Mouse (Mus musculus): ENCODE measurements around the gene Fhit. TPM values are rescaled to one million over a fixed set of nuclear protein-coding genes. Genes with fewer than 3 reads are reported as not detected.
"Not testable (repeated sequence)": the region's sequence is repeated elsewhere in the genome, so short reads cannot be mapped to it uniquely, and the experiment has no call there.

Fhit gene
- polyA plus RNA-seq, 1 experiment from 2014 or later, result 7.6 TPM

GRCm38 (mm10) chr14:10778721-10779120 lies 383.1 kb downstream of the Fhit start:
- ATAC-seq, result no peak
- Histone ChIP-seq H3K9ac (replicated peaks; ENCODE audit: low read depth, low read length) (no peak overlapping the region), H3K9me3 (ENCODE audit: control insufficient read depth, low read length) (no peaks in the 10 kb centered on the region), H3K36me3 (ENCODE audit: control insufficient read depth, insufficient read depth) (no peaks in the 10 kb centered on the region), H3K4me2 (ENCODE audit: low read length) (no peak overlapping the region), H3K4me3 (replicated peaks; ENCODE audit: low read length) (no peak overlapping the region), H3K4me1 (replicated peaks; ENCODE audit: control insufficient read depth, insufficient read depth, low read length) (no peaks in the 10 kb centered on the region), H3K27me3 (replicated peaks; ENCODE audit: control insufficient read depth, insufficient read depth, low read length) (no peaks in the 10 kb centered on the region), H3K27ac (ENCODE audit: low read length) (no peak overlapping the region)
- 87% methylated on average over 2 of the region's 2 CpGs for WGBS

GRCm38 (mm10) chr14:10754883-10755282 lies 407.0 kb downstream of the Fhit start:
- not testable (repeated sequence) for H3K4me1 ChIP-seq (replicated peaks; ENCODE audit: control insufficient read depth, insufficient read depth, low read length); H3K27ac ChIP-seq (ENCODE audit: low read length); H3K4me2 ChIP-seq (ENCODE audit: low read length); H3K36me3 ChIP-seq (ENCODE audit: control insufficient read depth, insufficient read depth); H3K9ac ChIP-seq (replicated peaks; ENCODE audit: low read depth, low read length); H3K4me3 ChIP-seq (replicated peaks; ENCODE audit: low read length); H3K27me3 ChIP-seq (replicated peaks; ENCODE audit: control insufficient read depth, insufficient read depth, low read length); ATAC-seq; H3K9me3 ChIP-seq (ENCODE audit: control insufficient read depth, low read length)
- WGBS, result 91% methylated on average over 1 of the region's 1 CpGs

- no peaks in the 10 kb centered on the region for H3K27me3 ChIP-seq (replicated peaks; ENCODE audit: control insufficient read depth, insufficient read depth, low read length)
- H3K36me3 ChIP-seq (ENCODE audit: control insufficient read depth, insufficient read depth), result no peaks in the 10 kb centered on the region
- no peaks in the 10 kb centered on the region for H3K4me1 ChIP-seq (replicated peaks; ENCODE audit: control insufficient read depth, insufficient read depth, low read length)
- no peak overlapping the region for H3K27ac ChIP-seq (ENCODE audit: low read length)
- H3K9me3 ChIP-seq (ENCODE audit: control insufficient read depth, low read length), result no peaks in the 10 kb centered on the region
- WGBS, result 86% methylated on average over 2 of the region's 2 CpGs
- no peak overlapping the region for H3K4me2 ChIP-seq (ENCODE audit: low read length)
- ATAC-seq, result no peak
- H3K4me3 ChIP-seq (replicated peaks; ENCODE audit: low read length), result no peak overlapping the region
- H3K9ac ChIP-seq (replicated peaks; ENCODE audit: low read depth, low read length), result no peak overlapping the region
Observed at GRCm38 (mm10) chr14:10738076-10738475, 423.8 kb downstream of the Fhit start.

- Histone ChIP-seq H3K9ac (replicated peaks; ENCODE audit: low read depth, low read length) (no peak overlapping the region), H3K27me3 (replicated peaks; ENCODE audit: control insufficient read depth, insufficient read depth, low read length) (no peaks in the 10 kb centered on the region), H3K4me1 (replicated peaks; ENCODE audit: control insufficient read depth, insufficient read depth, low read length) (no peaks in the 10 kb centered on the region), H3K9me3 (ENCODE audit: control insufficient read depth, low read length) (no peaks in the 10 kb centered on the region), H3K4me2 (ENCODE audit: low read length) (no peak overlapping the region), H3K27ac (ENCODE audit: low read length) (no peak overlapping the region), H3K36me3 (ENCODE audit: control insufficient read depth, insufficient read depth) (no peaks in the 10 kb centered on the region), H3K4me3 (replicated peaks; ENCODE audit: low read length) (no peak overlapping the region)
- no peak for ATAC-seq
Observed at GRCm38 (mm10) chr14:10722525-10722924, 439.3 kb downstream of the Fhit start.

GRCm38 (mm10) chr14:10712916-10713315 lies 448.9 kb downstream of the Fhit start:
- 35% methylated on average over 3 of the region's 3 CpGs for WGBS
- no peaks in the 10 kb centered on the region for H3K36me3 ChIP-seq (ENCODE audit: control insufficient read depth, insufficient read depth)
- no peak overlapping the region for H3K9ac ChIP-seq (replicated peaks; ENCODE audit: low read depth, low read length)
- no peak overlapping the region for H3K27ac ChIP-seq (ENCODE audit: low read length)
- H3K4me3 ChIP-seq (replicated peaks; ENCODE audit: low read length), result no peak overlapping the region
- H3K9me3 ChIP-seq (ENCODE audit: control insufficient read depth, low read length), result no peaks in the 10 kb centered on the region
- no peak; the same call in 1 of the 2 replicates for ATAC-seq
- peaks cover 11% of the 10 kb centered on the region for H3K4me1 ChIP-seq (replicated peaks; ENCODE audit: control insufficient read depth, insufficient read depth, low read length)
- H3K27me3 ChIP-seq (replicated peaks; ENCODE audit: control insufficient read depth, insufficient read depth, low read length), result no peaks in the 10 kb centered on the region
- no peak overlapping the region for H3K4me2 ChIP-seq (ENCODE audit: low read length)

- peak; percentile 77 for ATAC-seq
- Histone ChIP-seq H3K4me1 (replicated peaks; ENCODE audit: control insufficient read depth, insufficient read depth, low read length) (peaks cover 11% of the 10 kb centered on the region), H3K9me3 (ENCODE audit: control insufficient read depth, low read length) (no peaks in the 10 kb centered on the region), H3K36me3 (ENCODE audit: control insufficient read depth, insufficient read depth) (no peaks in the 10 kb centered on the region), H3K4me2 (ENCODE audit: low read length) (no peak overlapping the region; the same call in 1 of the 2 replicates), H3K27me3 (replicated peaks; ENCODE audit: control insufficient read depth, insufficient read depth, low read length) (no peaks in the 10 kb centered on the region), H3K27ac (ENCODE audit: low read length) (no peak overlapping the region), H3K4me3 (replicated peaks; ENCODE audit: low read length) (no peak overlapping the region), H3K9ac (replicated peaks; ENCODE audit: low read depth, low read length) (no peak overlapping the region)
- WGBS, result 25% methylated on average over 7 of the region's 7 CpGs
Observed at GRCm38 (mm10) chr14:10712522-10712881, 449.3 kb downstream of the Fhit start.

- H3K36me3 ChIP-seq (ENCODE audit: control insufficient read depth, insufficient read depth), result no peaks in the 10 kb centered on the region
- H3K4me2 ChIP-seq (ENCODE audit: low read length), result no peak overlapping the region
- no peaks in the 10 kb centered on the region for H3K9me3 ChIP-seq (ENCODE audit: control insufficient read depth, low read length)
- 30% methylated on average over 5 of the region's 5 CpGs for WGBS
- H3K4me1 ChIP-seq (replicated peaks; ENCODE audit: control insufficient read depth, insufficient read depth, low read length), result peaks cover 11% of the 10 kb centered on the region
- H3K9ac ChIP-seq (replicated peaks; ENCODE audit: low read depth, low read length), result no peak overlapping the region
- no peak overlapping the region for H3K4me3 ChIP-seq (replicated peaks; ENCODE audit: low read length)
- no peaks in the 10 kb centered on the region for H3K27me3 ChIP-seq (replicated peaks; ENCODE audit: control insufficient read depth, insufficient read depth, low read length)
- no peak overlapping the region for H3K27ac ChIP-seq (ENCODE audit: low read length)
- peak; percentile 62 for ATAC-seq
Observed at GRCm38 (mm10) chr14:10711841-10712521, 449.9 kb downstream of the Fhit start.

GRCm38 (mm10) chr14:10710796-10711311 lies 451.0 kb downstream of the Fhit start:
- 21% methylated on average over 12 of the region's 12 CpGs for WGBS
- Histone ChIP-seq H3K36me3 (ENCODE audit: control insufficient read depth, insufficient read depth) (no peaks in the 10 kb centered on the region), H3K4me2 (ENCODE audit: low read length) (no peak overlapping the region), H3K9ac (replicated peaks; ENCODE audit: low read depth, low read length) (no peak overlapping the region), H3K4me3 (replicated peaks; ENCODE audit: low read length) (no peak overlapping the region), H3K27ac (ENCODE audit: low read length) (no peak overlapping the region), H3K27me3 (replicated peaks; ENCODE audit: control insufficient read depth, insufficient read depth, low read length) (no peaks in the 10 kb centered on the region), H3K4me1 (replicated peaks; ENCODE audit: control insufficient read depth, insufficient read depth, low read length) (peaks cover 11% of the 10 kb centered on the region), H3K9me3 (ENCODE audit: control insufficient read depth, low read length) (no peaks in the 10 kb centered on the region)
- peak; percentile 51 for ATAC-seq

- no peaks in the 10 kb centered on the region for H3K9me3 ChIP-seq (ENCODE audit: control insufficient read depth, low read length)
- no peak overlapping the region for H3K9ac ChIP-seq (replicated peaks; ENCODE audit: low read depth, low read length)
- no peak for ATAC-seq
- H3K4me3 ChIP-seq (replicated peaks; ENCODE audit: low read length), result no peak overlapping the region
- H3K27me3 ChIP-seq (replicated peaks; ENCODE audit: control insufficient read depth, insufficient read depth, low read length), result no peaks in the 10 kb centered on the region
- H3K36me3 ChIP-seq (ENCODE audit: control insufficient read depth, insufficient read depth), result no peaks in the 10 kb centered on the region
- 90% methylated on average over 2 of the region's 2 CpGs for WGBS
- H3K4me2 ChIP-seq (ENCODE audit: low read length), result no peak overlapping the region
- H3K4me1 ChIP-seq (replicated peaks; ENCODE audit: control insufficient read depth, insufficient read depth, low read length), result no peaks in the 10 kb centered on the region
- H3K27ac ChIP-seq (ENCODE audit: low read length), result no peak overlapping the region
Observed at GRCm38 (mm10) chr14:10701707-10702106, 460.1 kb downstream of the Fhit start.

Measured in forebrain, embryonic 16.5 days (tissue).